Mouse (Mus musculus): ENCODE data around the gene Gm2a.
"Not testable (repeated sequence)": the region's sequence is repeated elsewhere in the genome, so short reads cannot be mapped to it uniquely, and the experiment has no call there.

The Gm2a gene

DNA sequence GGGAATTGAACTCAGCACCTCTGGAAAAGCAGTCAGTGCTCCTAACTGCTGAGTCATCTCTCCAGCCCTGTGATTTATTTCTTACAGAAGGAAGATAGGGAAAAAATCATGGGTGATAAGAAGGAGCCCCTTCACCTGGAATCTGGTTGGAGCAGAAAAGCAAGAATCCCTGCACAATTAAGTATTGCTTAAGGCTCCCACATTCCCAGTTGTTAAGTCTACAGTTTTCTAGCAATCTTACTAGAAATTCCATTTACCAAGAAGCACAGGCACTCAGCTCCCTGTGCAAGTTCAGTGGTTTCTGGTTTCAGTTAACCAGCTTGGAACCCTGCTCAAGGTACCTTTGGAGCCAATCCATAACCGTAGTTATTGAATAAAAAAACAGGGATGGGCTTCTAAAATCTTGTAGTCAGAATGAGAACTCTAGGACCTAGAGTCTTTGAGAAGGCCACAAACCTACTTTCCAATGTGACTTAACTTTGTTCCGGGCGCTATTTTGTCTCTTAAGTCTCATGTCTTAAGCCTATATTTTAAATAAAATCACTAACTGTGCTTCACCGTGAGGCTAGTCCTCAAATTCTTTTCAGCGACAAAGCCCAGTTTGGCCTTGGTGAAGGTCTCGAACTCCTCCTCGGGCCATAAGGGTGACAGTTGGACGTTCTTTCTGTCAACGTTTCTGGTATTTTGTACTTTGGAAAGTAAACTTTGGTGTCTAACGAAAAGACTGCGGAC lies 1.0 kb upstream of the Gm2a start:
- peak; percentile 22 for DNase-seq (ENCODE audit: low read depth)

DNA sequence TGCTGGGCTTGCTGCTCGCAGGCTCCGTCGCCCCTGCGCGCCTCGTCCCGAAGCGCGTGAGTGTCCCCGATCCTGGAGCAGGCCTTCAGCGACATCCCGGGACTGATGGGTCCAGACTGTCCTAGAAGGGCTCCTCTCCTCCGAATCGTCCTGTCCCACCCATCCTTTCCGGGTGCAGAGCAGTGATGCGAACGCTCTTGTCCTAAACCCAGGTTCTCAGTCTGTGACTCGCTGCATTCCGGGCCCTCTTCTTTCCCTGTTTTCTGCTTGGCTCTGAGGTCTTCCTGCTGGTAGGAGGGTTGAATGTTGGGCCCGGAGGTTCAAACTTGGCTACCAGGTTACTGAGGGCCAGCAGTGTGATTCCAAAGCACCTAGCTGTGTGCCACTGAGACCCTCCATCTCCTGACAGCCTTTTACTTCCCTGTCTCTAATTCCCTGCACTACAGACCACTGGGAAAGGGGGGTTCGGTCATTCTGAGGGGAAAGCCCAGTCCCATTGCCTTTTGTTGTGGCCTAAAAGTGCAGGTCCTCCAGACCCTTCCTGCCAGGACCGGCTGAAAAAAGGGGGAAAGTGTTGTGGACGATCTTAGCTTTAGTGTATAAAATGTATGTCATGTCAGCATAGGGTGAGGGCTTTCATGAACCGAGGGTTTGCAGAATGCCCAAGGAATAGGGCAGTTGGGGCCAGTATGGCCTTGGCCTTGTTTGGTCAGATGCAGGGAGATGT lies 437 bp downstream of the Gm2a start:
- DNase-seq (ENCODE audit: low read depth), result peak; percentile 22

DNA sequence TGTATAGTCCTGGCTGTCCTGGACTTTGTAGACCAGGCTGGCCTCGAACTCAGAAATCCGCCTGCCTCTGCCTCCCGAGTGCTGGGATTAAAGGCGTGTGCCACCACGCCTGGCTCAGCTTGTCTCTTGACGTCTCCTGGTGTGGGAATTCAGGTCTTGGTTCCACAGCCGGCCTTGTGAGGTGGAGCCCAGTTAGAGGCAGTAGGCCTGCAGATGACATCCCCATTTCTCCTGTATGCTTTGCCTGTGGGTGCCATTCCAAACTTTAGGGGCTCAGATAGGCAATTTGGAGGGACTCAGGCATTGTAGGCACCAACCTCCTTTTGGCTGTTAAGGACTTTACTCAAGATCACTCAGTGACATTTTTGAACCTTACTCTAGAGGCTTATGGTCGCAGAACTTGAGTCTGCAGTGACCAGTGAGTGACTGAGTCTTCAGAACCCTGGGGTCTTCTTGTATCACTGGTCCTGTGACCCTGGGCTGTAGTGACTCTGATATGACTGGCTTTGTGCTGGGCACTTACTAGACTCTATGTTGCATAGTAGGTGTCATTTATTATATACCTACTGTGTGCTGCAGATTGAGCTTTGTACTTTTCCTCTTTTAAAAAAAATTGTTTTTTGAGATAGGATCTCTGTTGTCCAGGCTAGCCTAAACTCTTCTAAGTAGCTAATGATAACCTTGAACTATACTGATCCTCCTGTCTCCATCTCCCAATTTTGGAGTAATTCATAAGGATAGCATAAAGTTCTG lies 1.3 kb downstream of the Gm2a start:
- no peak for DNase-seq (ENCODE audit: low read depth)

DNA sequence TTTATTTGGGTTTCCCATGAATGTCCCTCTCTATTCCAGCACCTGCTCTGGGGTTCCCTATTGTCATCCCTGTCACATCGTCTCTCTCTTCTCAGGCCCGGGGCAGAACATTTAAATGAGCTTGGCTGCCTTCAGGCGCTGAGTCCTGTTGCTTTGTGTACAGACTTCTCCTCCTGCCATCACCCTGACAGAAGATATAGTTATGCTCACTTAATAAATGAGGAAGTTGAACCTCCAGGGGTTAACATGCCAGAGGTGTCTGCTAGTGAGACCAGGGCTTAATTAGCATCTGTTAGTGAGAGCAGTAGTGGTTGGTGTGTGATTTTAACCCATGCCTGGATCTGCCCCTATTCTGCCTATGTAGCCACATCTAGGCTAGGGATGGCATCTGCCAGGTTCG lies 2.0 kb downstream of the Gm2a start:
- no peak for DNase-seq (ENCODE audit: low read depth)

DNA sequence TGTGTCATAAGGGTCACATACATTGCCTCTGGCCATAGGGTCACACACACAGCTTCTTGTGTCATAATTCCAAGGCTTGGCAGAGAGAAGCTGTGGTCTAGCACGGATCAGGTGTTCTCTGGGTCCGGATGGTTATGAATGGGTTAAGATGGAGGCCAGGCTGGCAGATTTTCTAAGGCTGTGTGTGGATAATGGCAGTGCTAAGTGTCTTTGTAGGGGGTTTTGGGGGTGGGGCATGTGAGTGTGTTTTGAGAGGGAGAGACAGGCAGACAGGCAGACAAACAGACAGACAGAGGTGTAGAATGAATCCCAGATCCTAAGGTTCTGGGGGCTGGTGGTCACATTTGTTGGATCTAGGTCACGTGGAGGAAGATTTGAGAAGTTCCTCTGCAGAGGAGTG lies 4.1 kb downstream of the Gm2a start:
- no peak for DNase-seq (ENCODE audit: low read depth)

DNA sequence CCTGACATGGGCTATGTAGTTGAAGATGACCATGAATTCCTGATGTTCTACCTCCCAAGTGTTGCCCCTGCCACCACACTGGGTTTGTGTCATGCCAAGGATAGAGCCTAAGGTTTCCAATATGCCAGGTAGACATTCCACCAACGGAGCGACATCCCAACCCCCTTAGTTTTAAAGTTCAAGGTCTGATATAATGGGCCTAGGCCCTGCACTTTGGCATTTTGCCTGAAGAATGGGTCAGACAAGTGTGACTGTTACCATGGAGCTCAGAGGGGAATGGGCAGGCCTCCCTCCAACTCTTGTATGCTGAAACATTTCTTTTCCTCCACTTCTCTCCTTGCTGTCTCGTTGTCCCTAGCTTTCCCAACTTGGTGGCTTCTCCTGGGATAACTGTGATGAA lies 5.3 kb downstream of the Gm2a start:
- no peak for DNase-seq (ENCODE audit: low read depth)

DNA sequence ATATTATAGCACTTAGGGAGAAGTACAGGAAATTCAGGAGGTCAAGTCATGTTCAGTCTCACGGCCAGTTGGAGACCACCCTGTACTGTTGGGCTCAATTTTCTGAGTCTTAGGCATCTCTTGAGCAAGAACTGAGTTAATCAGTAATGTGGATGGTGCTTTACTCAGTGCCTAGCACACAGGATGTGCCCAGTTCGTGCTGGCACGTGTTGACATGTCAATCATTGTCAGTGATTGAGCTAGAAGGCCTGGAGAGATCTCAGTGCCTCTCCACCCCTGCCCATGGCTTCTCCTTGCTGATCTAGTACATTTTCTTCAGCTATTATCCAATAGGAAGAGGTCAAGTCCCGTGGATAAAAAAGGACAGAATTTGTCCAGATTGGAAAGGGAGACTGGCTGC lies 7.5 kb downstream of the Gm2a start:
- DNase-seq (ENCODE audit: low read depth), result no peak

DNA sequence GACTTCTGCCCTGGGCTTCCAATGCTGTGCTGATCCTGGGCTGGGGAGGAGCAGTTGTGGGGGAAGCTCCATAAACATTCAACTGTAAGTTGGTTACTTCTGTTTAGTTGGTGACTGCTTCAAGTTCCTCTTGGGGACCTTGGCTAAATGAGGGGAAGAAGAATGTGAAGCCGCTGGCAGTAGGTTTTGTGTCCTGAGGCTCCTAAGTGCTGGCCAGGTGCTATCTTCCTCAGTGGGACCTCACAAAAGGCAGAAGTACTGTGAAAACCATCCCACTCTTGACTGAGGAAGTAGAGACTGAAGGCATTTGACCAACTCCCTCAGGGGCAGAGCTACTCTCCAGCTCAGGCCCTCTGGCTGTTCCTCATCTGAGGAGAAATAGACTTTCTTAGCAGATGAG lies 8.7 kb downstream of the Gm2a start:
- no peak for DNase-seq (ENCODE audit: low read depth)

DNA sequence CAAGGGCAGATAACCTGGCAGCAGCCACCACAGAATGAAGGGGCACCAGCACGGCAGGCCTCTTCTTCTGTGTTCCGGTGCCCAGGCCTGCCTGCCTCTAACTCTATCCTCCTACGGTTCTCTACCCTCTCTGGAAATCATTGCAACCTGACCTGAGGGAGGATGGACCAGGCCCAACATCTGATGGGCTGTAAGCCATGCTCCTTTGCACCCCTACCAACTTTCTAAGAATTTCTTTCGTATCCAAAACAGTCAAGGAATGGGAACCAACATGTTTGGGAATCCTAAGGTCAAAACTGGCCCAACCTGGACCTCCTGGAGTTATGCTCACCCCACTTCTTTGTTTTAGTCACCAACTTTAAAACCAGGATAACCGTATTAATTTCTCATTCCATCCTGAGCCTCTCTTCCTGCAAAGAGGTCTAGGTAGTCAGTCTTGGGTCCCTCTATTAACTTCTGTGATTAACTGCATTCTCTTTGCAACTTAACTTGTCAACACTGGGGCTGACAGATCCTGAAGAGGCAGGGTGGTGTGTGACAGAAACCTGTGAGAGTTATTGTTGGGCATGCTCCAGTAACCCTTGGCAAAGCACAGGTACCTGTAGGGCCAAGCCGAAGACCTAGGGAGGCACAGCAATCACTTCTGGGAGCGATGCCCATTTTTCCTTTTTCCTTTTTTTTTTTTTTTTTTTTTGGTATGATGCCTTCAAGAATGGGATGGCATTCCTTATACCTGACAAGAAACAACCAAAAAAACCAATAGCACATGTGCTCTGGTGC lies 11.8 kb downstream of the Gm2a start:
- DNase-seq (ENCODE audit: low read depth), result no peak

DNA sequence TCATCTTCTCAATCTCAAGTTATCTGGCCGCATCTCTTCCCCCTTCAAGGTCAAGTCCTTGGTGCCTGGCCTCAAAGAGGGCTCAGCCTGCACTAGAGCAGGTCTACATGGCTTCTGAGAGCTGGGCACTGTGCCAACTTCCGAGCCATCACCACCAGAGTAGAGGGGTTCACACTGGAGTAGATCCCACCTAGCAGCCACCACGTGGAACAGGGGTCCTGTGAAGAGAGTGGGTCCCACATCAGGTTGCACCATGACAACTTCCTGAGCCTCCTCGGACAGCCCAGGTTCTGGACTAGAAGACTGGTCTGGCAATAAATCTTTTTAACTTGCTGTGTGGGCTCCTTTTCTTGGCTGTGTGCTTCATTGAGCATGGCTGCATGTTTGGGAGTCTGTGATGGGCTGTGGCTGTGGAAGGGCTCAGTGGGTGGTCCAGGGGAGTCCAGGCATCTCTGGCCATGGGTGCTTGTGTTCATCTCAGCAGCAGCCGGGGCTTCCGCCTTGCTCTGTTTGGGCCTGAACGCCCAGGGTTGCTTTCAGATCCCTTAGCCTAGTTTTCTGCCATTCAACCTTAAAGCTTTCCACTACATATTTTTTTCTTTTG lies 12.8 kb downstream of the Gm2a start:
- no peak for DNase-seq (ENCODE audit: low read depth)

DNA sequence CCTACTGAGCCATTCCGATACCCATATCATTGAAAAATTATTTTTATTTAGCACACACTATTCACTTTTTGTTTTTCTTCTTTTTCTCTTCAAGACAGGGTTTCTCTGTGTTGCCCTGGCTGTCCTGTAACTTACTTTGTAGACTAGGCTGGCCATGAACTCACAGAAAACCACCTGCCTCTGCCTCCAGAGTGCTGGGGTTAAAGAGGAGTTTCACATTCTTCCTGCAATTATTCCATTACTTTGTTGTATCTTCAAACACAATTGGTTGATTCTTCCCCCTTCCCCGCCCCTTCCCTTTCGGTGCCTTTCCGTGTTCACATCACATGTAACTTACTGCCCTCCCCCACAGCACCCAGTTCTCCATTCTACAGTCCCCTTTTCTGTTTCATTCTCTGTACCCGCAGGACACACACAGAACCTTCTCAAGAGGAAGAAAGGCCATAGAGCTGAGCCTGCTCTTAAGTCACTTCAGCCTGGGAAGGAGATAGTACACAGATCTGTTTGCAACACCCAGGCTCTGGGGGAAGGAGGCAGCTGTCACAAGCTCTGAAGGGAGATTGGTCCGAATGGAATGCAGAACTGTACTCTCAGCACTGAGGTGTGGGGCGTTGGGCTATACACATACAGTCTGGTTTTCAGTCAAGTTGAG lies 15.4 kb downstream of the Gm2a start:
- DNase-seq (ENCODE audit: low read depth), result no peak

DNA sequence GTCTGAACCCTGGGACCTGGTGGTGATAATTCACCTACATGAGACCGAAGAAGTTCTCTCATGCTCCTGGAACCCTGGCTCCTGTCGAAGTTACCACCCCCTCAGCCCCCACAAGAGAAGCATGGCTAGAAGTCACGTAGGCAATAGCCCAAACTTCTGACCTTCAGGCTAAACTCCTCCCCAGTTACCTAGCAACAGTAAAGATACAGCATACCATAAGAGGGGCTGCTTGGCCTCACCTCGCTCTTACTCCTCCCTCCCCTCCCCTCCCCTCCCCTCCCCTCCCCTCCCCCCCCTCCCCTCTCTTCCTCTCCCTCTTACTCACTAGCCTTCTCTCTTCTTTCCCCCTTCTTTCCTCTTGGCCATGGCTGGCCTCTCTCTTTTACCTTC lies 15.9 kb downstream of the Gm2a start:
- DNase-seq (ENCODE audit: low read depth), result not testable (repeated sequence)

DNA sequence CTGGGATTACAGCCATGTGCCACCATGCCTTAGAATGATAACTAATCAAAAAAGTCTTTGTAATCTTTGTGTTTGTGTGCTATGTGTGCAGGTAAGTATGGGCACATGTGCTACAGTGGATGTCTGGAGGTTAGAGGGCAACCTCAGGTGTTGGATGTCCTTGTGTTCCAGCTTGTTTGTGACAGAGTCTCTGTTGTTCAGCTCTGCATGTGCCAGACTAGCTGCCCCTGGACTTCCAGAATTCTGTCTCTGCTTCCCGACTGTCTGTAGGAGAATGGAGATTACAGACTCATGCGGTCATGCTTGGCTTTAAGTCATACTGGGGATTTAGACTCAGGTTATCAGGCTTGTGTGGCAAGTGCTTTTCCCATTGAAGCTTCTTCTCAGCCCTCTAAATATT lies 16.4 kb downstream of the Gm2a start:
- DNase-seq (ENCODE audit: low read depth), result no peak

DNA sequence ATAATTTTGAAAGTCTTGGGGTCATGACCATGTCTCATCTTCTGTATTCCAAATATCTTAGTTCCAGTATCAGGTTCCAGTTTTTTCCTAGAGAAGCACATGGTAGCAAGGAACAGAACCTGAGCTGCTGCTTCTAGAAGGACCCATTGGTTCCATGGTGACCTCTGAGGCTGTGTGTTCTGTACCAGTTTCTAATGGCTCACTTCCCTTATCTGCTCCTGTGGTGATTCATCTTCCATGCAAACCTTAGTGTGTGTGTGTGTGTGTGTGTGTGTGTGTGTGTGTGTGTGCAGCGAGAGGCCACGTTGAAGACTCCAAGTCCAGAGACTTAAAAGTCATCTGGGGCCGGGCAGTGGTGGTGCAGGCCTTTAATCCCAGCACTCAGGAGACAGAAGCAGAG lies 18.1 kb downstream of the Gm2a start:
- DNase-seq (ENCODE audit: low read depth), result no peak

DNA sequence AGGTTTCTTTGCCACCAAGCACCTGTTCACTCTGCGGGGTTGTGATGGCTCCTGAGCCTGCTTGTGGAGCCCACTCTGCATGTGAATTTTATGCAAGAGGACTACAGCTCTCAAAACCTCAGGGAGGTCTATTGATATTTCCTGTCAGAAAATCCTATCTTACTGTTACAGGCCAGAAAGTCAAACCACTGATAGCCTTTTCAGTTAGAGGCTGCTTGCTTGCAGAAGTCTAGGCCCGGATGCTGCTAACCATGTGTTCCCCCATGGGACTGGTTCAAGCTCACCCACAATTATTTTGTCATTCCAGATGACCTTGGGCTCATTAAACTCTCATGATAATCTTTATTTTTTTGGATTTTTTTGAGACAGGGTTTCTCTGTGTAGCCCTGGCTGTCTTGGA lies 19.1 kb downstream of the Gm2a start:
- DNase-seq (ENCODE audit: low read depth), result no peak

DNA sequence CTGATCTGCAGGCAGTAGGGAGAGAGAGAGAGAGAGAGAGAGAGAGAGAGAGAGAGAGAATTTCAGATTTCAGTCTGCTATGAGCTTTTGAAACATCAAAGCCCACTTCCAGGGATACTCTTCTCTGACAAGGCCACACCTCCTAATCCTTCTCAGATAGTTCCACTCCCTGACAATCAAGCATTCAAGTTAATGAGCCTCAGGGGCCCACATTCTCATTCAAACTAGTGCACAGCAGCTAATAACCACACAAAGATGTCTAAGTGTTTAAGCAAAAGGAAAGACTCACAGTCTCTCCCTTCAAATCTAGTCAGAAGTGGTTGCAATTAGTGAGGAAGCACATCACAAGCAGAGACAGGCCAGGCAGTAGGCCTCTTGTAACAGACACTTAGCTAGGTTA lies 22.4 kb downstream of the Gm2a start:
- DNase-seq (ENCODE audit: low read depth), result no peak

DNA sequence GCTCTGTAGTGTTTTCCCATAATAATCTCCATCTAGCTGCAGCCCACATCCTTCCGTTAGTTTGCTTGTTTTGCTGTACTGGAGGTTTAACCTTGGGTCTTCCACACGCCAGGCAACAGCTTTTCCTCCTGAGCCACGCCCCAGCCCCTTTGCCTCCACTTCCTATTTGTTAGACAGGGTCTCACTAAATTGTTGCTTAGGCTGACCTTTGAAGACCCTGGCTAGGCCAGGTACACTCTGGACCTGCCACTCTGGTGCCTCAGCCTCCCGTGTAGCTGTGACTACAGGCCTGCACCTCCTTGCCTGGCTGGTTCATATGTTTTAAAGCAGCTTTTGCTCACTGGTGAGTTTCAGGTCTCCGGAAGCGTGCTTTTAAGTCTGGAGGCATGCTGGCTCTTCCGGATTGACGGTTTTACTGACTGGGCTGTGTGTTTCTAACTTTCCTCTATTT lies 22.9 kb downstream of the Gm2a start:
- DNase-seq (ENCODE audit: low read depth), result no peak

DNA sequence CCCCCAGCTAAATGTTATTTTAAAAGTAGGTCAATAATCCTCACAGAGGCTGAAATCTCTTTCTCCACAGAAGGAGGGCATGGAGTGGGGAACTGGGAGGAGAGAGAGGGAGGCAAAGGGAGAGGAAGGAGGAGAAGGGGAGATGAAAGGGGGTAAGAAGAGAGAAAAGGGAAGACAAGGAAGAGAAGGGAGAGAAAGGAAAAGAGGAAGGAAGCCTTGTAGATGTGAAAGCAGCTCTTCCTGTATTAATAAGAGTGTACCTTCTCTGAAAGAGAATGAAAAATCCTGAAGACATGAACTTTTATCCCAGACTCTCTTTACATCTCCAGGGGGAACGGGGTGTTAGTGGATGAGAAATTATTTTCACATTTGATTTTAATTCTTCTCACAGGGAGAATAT lies 23.5 kb downstream of the Gm2a start:
- no peak for DNase-seq (ENCODE audit: low read depth)

DNA sequence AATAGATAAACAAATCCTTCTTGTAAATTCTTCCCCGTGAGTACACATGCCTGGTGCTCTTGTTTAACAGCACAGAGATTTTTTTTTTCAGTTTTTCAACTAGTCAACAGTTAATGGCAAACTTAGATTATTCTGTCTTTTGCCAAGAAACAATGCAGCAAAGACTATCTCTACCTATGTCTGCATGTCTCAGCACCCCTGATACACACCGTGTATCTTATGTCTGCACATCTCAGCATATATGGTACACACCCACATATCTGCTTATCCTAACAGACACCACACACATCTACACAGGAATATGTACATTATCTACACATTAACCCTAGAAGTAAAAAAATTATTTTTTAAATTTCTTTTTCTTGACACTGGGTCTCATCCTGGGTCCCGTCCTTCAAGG lies 28.7 kb downstream of the Gm2a start:
- DNase-seq (ENCODE audit: low read depth), result no peak

DNA sequence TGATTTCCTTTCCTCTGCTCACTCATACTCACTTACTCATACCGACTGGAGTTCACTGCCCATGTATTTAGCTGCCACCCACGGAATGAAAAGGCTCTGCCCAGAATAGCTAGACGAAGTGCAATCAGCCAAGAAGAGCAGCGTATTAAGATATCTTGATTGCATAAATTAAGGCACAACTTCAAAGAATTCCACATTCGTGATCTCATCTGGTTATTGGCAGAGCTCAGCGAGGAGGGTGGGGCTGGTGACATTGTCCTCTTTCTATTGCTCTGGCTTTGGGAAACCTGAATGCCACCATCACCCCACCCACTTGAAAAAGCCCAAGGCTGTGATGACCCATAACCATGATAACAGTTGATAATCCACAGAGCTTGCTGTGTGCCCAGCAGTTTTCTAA lies 30.0 kb downstream of the Gm2a start:
- DNase-seq (ENCODE audit: low read depth), result peak; percentile 6

DNA sequence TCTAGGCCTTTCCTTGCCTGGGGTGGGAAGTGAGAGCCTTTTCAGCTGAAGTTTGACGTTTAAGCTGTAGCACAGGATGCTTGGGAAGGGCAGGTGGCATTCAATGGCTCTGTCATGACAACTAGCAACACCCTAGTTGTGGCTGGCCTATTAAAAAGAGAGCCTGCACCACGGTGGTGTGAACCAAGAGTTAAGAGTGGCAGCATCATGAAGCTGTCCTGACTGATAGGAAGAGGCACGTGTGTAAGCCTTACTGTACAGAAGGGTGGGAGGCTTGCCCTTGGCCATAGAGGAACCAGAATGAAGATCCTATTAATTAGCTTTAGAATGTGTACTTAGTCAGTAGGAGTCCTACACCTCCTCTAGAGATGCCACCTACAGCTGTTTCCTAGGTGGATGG lies 30.5 kb downstream of the Gm2a start:
- no peak for DNase-seq (ENCODE audit: low read depth)
